Mouse (Mus musculus): ENCODE measurements at regions not wholly inside any gene's neighbourhood (a gene's known extent, or its start where the extent isn't known, plus 50 kb on each side); places are given as distances from the start of the nearest gene placed in this dataset.

- 79% methylated on average over 11 of the region's 11 CpGs for WGBS
- Histone ChIP-seq H3K9ac (no peak overlapping the region), H3K36me3 (no peaks in the 10 kb centered on the region), H3K4me3 (no peak overlapping the region), H3K4me2 (replicated peaks) (no peak overlapping the region), H3K9me3 (no peaks in the 10 kb centered on the region), H3K27ac (no peak overlapping the region), H3K4me1 (no peaks in the 10 kb centered on the region), H3K27me3 (replicated peaks) (no peaks in the 10 kb centered on the region)
- ATAC-seq (ENCODE audit: low FRiP score, low read depth) = no peak
Observed at GRCm38 (mm10) chr3:41172306-41173215, 89.7 kb upstream of the Pgrmc2 start.

GRCm38 (mm10) chr3:41171772-41172171 lies 88.9 kb upstream of the Pgrmc2 start:
- Histone ChIP-seq H3K4me2 (replicated peaks) (no peak overlapping the region), H3K9ac (no peak overlapping the region), H3K27me3 (replicated peaks) (no peaks in the 10 kb centered on the region), H3K36me3 (no peaks in the 10 kb centered on the region), H3K4me1 (no peaks in the 10 kb centered on the region), H3K27ac (no peak overlapping the region), H3K9me3 (no peaks in the 10 kb centered on the region), H3K4me3 (no peak overlapping the region)
- no peak for ATAC-seq (ENCODE audit: low FRiP score, low read depth)
- WGBS = 95% methylated on average over 4 of the region's 4 CpGs

- Histone ChIP-seq H3K4me1 (no peaks in the 10 kb centered on the region), H3K4me3 (no peak overlapping the region), H3K36me3 (no peaks in the 10 kb centered on the region), H3K4me2 (replicated peaks) (no peak overlapping the region), H3K9ac (no peak overlapping the region), H3K27me3 (replicated peaks) (no peaks in the 10 kb centered on the region), H3K27ac (no peak overlapping the region), H3K9me3 (no peaks in the 10 kb centered on the region)
- ATAC-seq (ENCODE audit: low FRiP score, low read depth) = no peak
- WGBS = 88% methylated on average over 4 of the region's 4 CpGs
Observed at GRCm38 (mm10) chr3:41171310-41171709, 88.5 kb upstream of the Pgrmc2 start.

- no peaks in the 10 kb centered on the region for H3K9me3 ChIP-seq
- H3K9ac ChIP-seq = no peak overlapping the region
- no peak for ATAC-seq (ENCODE audit: low FRiP score, low read depth)
- no peak overlapping the region for H3K4me3 ChIP-seq
- WGBS = 72% methylated on average over 6 of the region's 6 CpGs
- H3K27me3 ChIP-seq (replicated peaks) = no peaks in the 10 kb centered on the region
- no peaks in the 10 kb centered on the region for H3K36me3 ChIP-seq
- H3K4me2 ChIP-seq (replicated peaks) = no peak overlapping the region
- no peak overlapping the region for H3K27ac ChIP-seq
- H3K4me1 ChIP-seq = no peaks in the 10 kb centered on the region
Observed at GRCm38 (mm10) chr3:41170566-41170965, 87.7 kb upstream of the Pgrmc2 start.

GRCm38 (mm10) chr3:41169430-41169829 lies 86.6 kb upstream of the Pgrmc2 start:
- H3K27ac ChIP-seq = no peak overlapping the region
- WGBS = 85% methylated on average over 10 of the region's 10 CpGs
- no peak overlapping the region for H3K4me3 ChIP-seq
- no peak overlapping the region for H3K4me2 ChIP-seq (replicated peaks)
- H3K4me1 ChIP-seq = no peaks in the 10 kb centered on the region
- no peak overlapping the region for H3K9ac ChIP-seq
- no peaks in the 10 kb centered on the region for H3K9me3 ChIP-seq
- H3K27me3 ChIP-seq (replicated peaks) = no peaks in the 10 kb centered on the region
- H3K36me3 ChIP-seq = no peaks in the 10 kb centered on the region
- ATAC-seq (ENCODE audit: low FRiP score, low read depth) = no peak

- Histone ChIP-seq H3K4me3 (no peak overlapping the region), H3K4me1 (no peaks in the 10 kb centered on the region), H3K9ac (no peak overlapping the region), H3K4me2 (replicated peaks) (no peak overlapping the region), H3K36me3 (no peaks in the 10 kb centered on the region), H3K27ac (no peak overlapping the region), H3K27me3 (replicated peaks) (no peaks in the 10 kb centered on the region), H3K9me3 (no peaks in the 10 kb centered on the region)
- no peak for ATAC-seq (ENCODE audit: low FRiP score, low read depth)
- WGBS = 86% methylated on average over 11 of the region's 11 CpGs
Observed at GRCm38 (mm10) chr3:41168181-41168967, 85.5 kb upstream of the Pgrmc2 start.

- 92% methylated on average over 3 of the region's 3 CpGs for WGBS
- Histone ChIP-seq H3K4me2 (replicated peaks) (no peak overlapping the region), H3K4me1 (no peaks in the 10 kb centered on the region), H3K27ac (no peak overlapping the region), H3K27me3 (replicated peaks) (no peaks in the 10 kb centered on the region), H3K4me3 (no peak overlapping the region), H3K9me3 (no peaks in the 10 kb centered on the region), H3K36me3 (no peaks in the 10 kb centered on the region), H3K9ac (no peak overlapping the region)
- no peak for ATAC-seq (ENCODE audit: low FRiP score, low read depth)
Observed at GRCm38 (mm10) chr3:41167476-41167875, 84.6 kb upstream of the Pgrmc2 start.

GRCm38 (mm10) chr3:41164736-41165135 lies 81.9 kb upstream of the Pgrmc2 start:
- Histone ChIP-seq H3K4me2 (replicated peaks) (no peak overlapping the region), H3K36me3 (no peaks in the 10 kb centered on the region), H3K9me3 (no peaks in the 10 kb centered on the region), H3K27ac (no peak overlapping the region), H3K4me1 (no peaks in the 10 kb centered on the region), H3K4me3 (no peak overlapping the region), H3K27me3 (replicated peaks) (no peaks in the 10 kb centered on the region), H3K9ac (no peak overlapping the region)
- no peak for ATAC-seq (ENCODE audit: low FRiP score, low read depth)
- 90% methylated on average over 7 of the region's 7 CpGs for WGBS

- H3K27me3 ChIP-seq (replicated peaks) = no peaks in the 10 kb centered on the region
- no peaks in the 10 kb centered on the region for H3K4me1 ChIP-seq
- H3K9ac ChIP-seq = no peak overlapping the region
- H3K36me3 ChIP-seq = no peaks in the 10 kb centered on the region
- H3K4me3 ChIP-seq = no peak overlapping the region
- 88% methylated on average over 3 of the region's 3 CpGs for WGBS
- H3K4me2 ChIP-seq (replicated peaks) = no peak overlapping the region
- H3K27ac ChIP-seq = no peak overlapping the region
- H3K9me3 ChIP-seq = no peaks in the 10 kb centered on the region
- no peak for ATAC-seq (ENCODE audit: low FRiP score, low read depth)
Observed at GRCm38 (mm10) chr3:41163767-41164166, 80.9 kb upstream of the Pgrmc2 start.

GRCm38 (mm10) chr3:41162514-41162913 lies 79.7 kb upstream of the Pgrmc2 start:
- no peak overlapping the region for H3K9ac ChIP-seq
- no peak for ATAC-seq (ENCODE audit: low FRiP score, low read depth)
- H3K9me3 ChIP-seq = no peaks in the 10 kb centered on the region
- 87% methylated on average over 1 of the region's 1 CpGs for WGBS
- H3K4me2 ChIP-seq (replicated peaks) = no peak overlapping the region
- H3K27me3 ChIP-seq (replicated peaks) = no peaks in the 10 kb centered on the region
- H3K36me3 ChIP-seq = no peaks in the 10 kb centered on the region
- no peaks in the 10 kb centered on the region for H3K4me1 ChIP-seq
- H3K27ac ChIP-seq = no peak overlapping the region
- no peak overlapping the region for H3K4me3 ChIP-seq

GRCm38 (mm10) chr3:41160648-41161047 lies 77.8 kb upstream of the Pgrmc2 start:
- no peak overlapping the region for H3K9ac ChIP-seq
- H3K27ac ChIP-seq = no peak overlapping the region
- H3K27me3 ChIP-seq (replicated peaks) = no peaks in the 10 kb centered on the region
- no peaks in the 10 kb centered on the region for H3K4me1 ChIP-seq
- H3K36me3 ChIP-seq = no peaks in the 10 kb centered on the region
- no peaks in the 10 kb centered on the region for H3K9me3 ChIP-seq
- ATAC-seq (ENCODE audit: low FRiP score, low read depth) = no peak
- H3K4me2 ChIP-seq (replicated peaks) = no peak overlapping the region
- H3K4me3 ChIP-seq = no peak overlapping the region

GRCm38 (mm10) chr3:41158314-41158973 lies 75.6 kb upstream of the Pgrmc2 start:
- Histone ChIP-seq H3K4me1 (no peaks in the 10 kb centered on the region), H3K9ac (no peak overlapping the region)
- 80% methylated on average over 12 of the region's 12 CpGs for WGBS

More at GRCm38 (mm10) chr3:41158314-41158973, 75.6 kb upstream of the Pgrmc2 start:
- no peak overlapping the region for H3K27ac ChIP-seq
- no peaks in the 10 kb centered on the region for H3K27me3 ChIP-seq (replicated peaks)
- no peaks in the 10 kb centered on the region for H3K9me3 ChIP-seq
- no peak overlapping the region for H3K4me2 ChIP-seq (replicated peaks)
- no peak for ATAC-seq (ENCODE audit: low FRiP score, low read depth)
- H3K36me3 ChIP-seq = no peaks in the 10 kb centered on the region
- H3K4me3 ChIP-seq = no peak overlapping the region
